Mouse (Mus musculus): ENCODE measurements at regions not wholly inside any gene's neighbourhood (a gene's known extent, or its start where the extent isn't known, plus 50 kb on each side); places are given as distances from the start of the nearest gene placed in this dataset.

- Histone ChIP-seq H3K27ac (no peak overlapping the region), H3K36me3 (no peaks in the 10 kb centered on the region), H3K4me3 (no peak overlapping the region), H3K4me1 (peaks cover 6% of the 10 kb centered on the region), H3K27me3 (ENCODE audit: insufficient read depth, poor library complexity, severe bottlenecking) (no peaks in the 10 kb centered on the region), H3K9me3 (no peaks in the 10 kb centered on the region)
- no peak for DNase-seq (ENCODE audit: low spot score)
- WGBS: 70% methylated on average over 4 of the region's 4 CpGs
These were observed 83.7 kb upstream of the Plcl2 start for GRCm38 (mm10) chr17:50425531-50425930.

- WGBS: 74% methylated on average over 7 of the region's 7 CpGs
- Histone ChIP-seq H3K27ac (no peak overlapping the region), H3K36me3 (no peaks in the 10 kb centered on the region), H3K9me3 (no peaks in the 10 kb centered on the region), H3K27me3 (ENCODE audit: insufficient read depth, poor library complexity, severe bottlenecking) (no peaks in the 10 kb centered on the region), H3K4me1 (peaks cover 6% of the 10 kb centered on the region), H3K4me3 (no peak overlapping the region)
- no peak for DNase-seq (ENCODE audit: low spot score)
These were observed 83.1 kb upstream of the Plcl2 start for GRCm38 (mm10) chr17:50426146-50426545.

GRCm38 (mm10) chr17:50427331-50428003 is 81.7 kb upstream of the Plcl2 start:
- no peaks in the 10 kb centered on the region for H3K36me3 ChIP-seq
- peaks cover 6% of the 10 kb centered on the region for H3K4me1 ChIP-seq
- H3K27me3 ChIP-seq (ENCODE audit: insufficient read depth, poor library complexity, severe bottlenecking): no peaks in the 10 kb centered on the region
- H3K4me3 ChIP-seq: peak overlapping the region; percentile 3; the same call in 1 of the 2 replicates
- DNase-seq (ENCODE audit: low spot score): no peak
- no peaks in the 10 kb centered on the region for H3K9me3 ChIP-seq
- WGBS: 28% methylated on average over 10 of the region's 10 CpGs
- H3K27ac ChIP-seq: no peak overlapping the region

- DNase-seq (ENCODE audit: low spot score): no peak
- no peak overlapping the region; the same call in 1 of the 2 replicates for H3K4me3 ChIP-seq
- 60% methylated on average over 5 of the region's 5 CpGs for WGBS
- no peaks in the 10 kb centered on the region for H3K9me3 ChIP-seq
- no peak overlapping the region; the same call in 1 of the 2 replicates for H3K27ac ChIP-seq
- no peaks in the 10 kb centered on the region for H3K27me3 ChIP-seq (ENCODE audit: insufficient read depth, poor library complexity, severe bottlenecking)
- peaks cover 6% of the 10 kb centered on the region for H3K4me1 ChIP-seq
- no peaks in the 10 kb centered on the region for H3K36me3 ChIP-seq
These were observed 81.1 kb upstream of the Plcl2 start for GRCm38 (mm10) chr17:50428004-50428560.

GRCm38 (mm10) chr17:50432559-50432958 is 76.6 kb upstream of the Plcl2 start:
- Histone ChIP-seq H3K4me1 (peaks cover 6% of the 10 kb centered on the region), H3K9me3 (no peaks in the 10 kb centered on the region), H3K27me3 (ENCODE audit: insufficient read depth, poor library complexity, severe bottlenecking) (no peaks in the 10 kb centered on the region), H3K4me3 (no peak overlapping the region), H3K27ac (no peak overlapping the region), H3K36me3 (no peaks in the 10 kb centered on the region)
- no peak for DNase-seq (ENCODE audit: low spot score)
- 89% methylated on average over 6 of the region's 6 CpGs for WGBS

- DNase-seq (ENCODE audit: low spot score): no peak
- Histone ChIP-seq H3K9me3 (no peaks in the 10 kb centered on the region), H3K36me3 (no peaks in the 10 kb centered on the region), H3K4me1 (0 out of 2 replicates have a peak, but pooled peaks cover 2% of the 10 kb centered on the region), H3K27me3 (ENCODE audit: insufficient read depth, poor library complexity, severe bottlenecking) (no peaks in the 10 kb centered on the region; the same call in 1 of the 2 replicates), H3K4me3 (no peak overlapping the region), H3K27ac (no peak overlapping the region)
- WGBS: 58% methylated on average over 5 of the region's 5 CpGs
These were observed 70.2 kb upstream of the Plcl2 start for GRCm38 (mm10) chr17:50438960-50439359.

GRCm38 (mm10) chr17:50439365-50439764 is 69.8 kb upstream of the Plcl2 start:
- H3K4me3 ChIP-seq: no peak overlapping the region
- 84% methylated on average over 3 of the region's 3 CpGs for WGBS
- DNase-seq (ENCODE audit: low spot score): no peak
- no peaks in the 10 kb centered on the region; the same call in 1 of the 2 replicates for H3K27me3 ChIP-seq (ENCODE audit: insufficient read depth, poor library complexity, severe bottlenecking)
- H3K9me3 ChIP-seq: no peaks in the 10 kb centered on the region
- 0 out of 2 replicates have a peak, but pooled peaks cover 2% of the 10 kb centered on the region for H3K4me1 ChIP-seq
- no peak overlapping the region for H3K27ac ChIP-seq
- no peaks in the 10 kb centered on the region for H3K36me3 ChIP-seq

GRCm38 (mm10) chr17:50442062-50442461 is 67.1 kb upstream of the Plcl2 start:
- Histone ChIP-seq H3K27ac (no peak overlapping the region), H3K4me3 (no peak overlapping the region), H3K4me1 (0 out of 2 replicates have a peak, but pooled peaks cover 2% of the 10 kb centered on the region), H3K36me3 (no peaks in the 10 kb centered on the region), H3K9me3 (no peaks in the 10 kb centered on the region), H3K27me3 (ENCODE audit: insufficient read depth, poor library complexity, severe bottlenecking) (no peaks in the 10 kb centered on the region; the same call in 1 of the 2 replicates)
- WGBS: 75% methylated on average over 5 of the region's 5 CpGs
- no peak for DNase-seq (ENCODE audit: low spot score)

GRCm38 (mm10) chr17:50442905-50443304 is 66.3 kb upstream of the Plcl2 start:
- WGBS: 89% methylated on average over 6 of the region's 6 CpGs
- no peak for DNase-seq (ENCODE audit: low spot score)
- Histone ChIP-seq H3K4me3 (no peak overlapping the region), H3K36me3 (no peaks in the 10 kb centered on the region), H3K27ac (no peak overlapping the region), H3K4me1 (0 out of 2 replicates have a peak, but pooled peaks cover 2% of the 10 kb centered on the region), H3K27me3 (ENCODE audit: insufficient read depth, poor library complexity, severe bottlenecking) (no peaks in the 10 kb centered on the region; the same call in 1 of the 2 replicates), H3K9me3 (no peaks in the 10 kb centered on the region)

- H3K4me3 ChIP-seq: no peak overlapping the region
- no peaks in the 10 kb centered on the region for H3K36me3 ChIP-seq
- no peak for DNase-seq (ENCODE audit: low spot score)
- H3K27me3 ChIP-seq (ENCODE audit: insufficient read depth, poor library complexity, severe bottlenecking): no peaks in the 10 kb centered on the region; the same call in 1 of the 2 replicates
- H3K9me3 ChIP-seq: no peaks in the 10 kb centered on the region
- 0 out of 2 replicates have a peak, but pooled peaks cover 2% of the 10 kb centered on the region for H3K4me1 ChIP-seq
- no peak overlapping the region for H3K27ac ChIP-seq
- WGBS: 83% methylated on average over 6 of the region's 6 CpGs
These were observed 65.7 kb upstream of the Plcl2 start for GRCm38 (mm10) chr17:50443376-50444022.

GRCm38 (mm10) chr17:50444023-50444389 is 65.2 kb upstream of the Plcl2 start:
- Histone ChIP-seq H3K27ac (no peak overlapping the region), H3K9me3 (no peaks in the 10 kb centered on the region), H3K27me3 (ENCODE audit: insufficient read depth, poor library complexity, severe bottlenecking) (no peaks in the 10 kb centered on the region; the same call in 1 of the 2 replicates), H3K36me3 (no peaks in the 10 kb centered on the region), H3K4me3 (no peak overlapping the region), H3K4me1 (0 out of 2 replicates have a peak, but pooled peaks cover 2% of the 10 kb centered on the region)
- 76% methylated on average over 1 of the region's 1 CpGs for WGBS
- DNase-seq (ENCODE audit: low spot score): no peak

- Histone ChIP-seq H3K27ac (no peak overlapping the region), H3K4me1 (no peaks in the 10 kb centered on the region), H3K4me3 (no peak overlapping the region), H3K27me3 (ENCODE audit: insufficient read depth, poor library complexity, severe bottlenecking) (no peaks in the 10 kb centered on the region), H3K36me3 (no peaks in the 10 kb centered on the region), H3K9me3 (no peaks in the 10 kb centered on the region)
- WGBS: 81% methylated on average over 6 of the region's 6 CpGs
- DNase-seq (ENCODE audit: low spot score): no peak
These were observed 60.5 kb upstream of the Plcl2 start for GRCm38 (mm10) chr17:50448693-50449092.

- no peak for DNase-seq (ENCODE audit: low spot score)
- Histone ChIP-seq H3K27me3 (ENCODE audit: insufficient read depth, poor library complexity, severe bottlenecking) (no peaks in the 10 kb centered on the region), H3K4me1 (0 out of 2 replicates have a peak, but pooled peaks cover 3% of the 10 kb centered on the region), H3K36me3 (no peaks in the 10 kb centered on the region), H3K4me3 (no peak overlapping the region), H3K27ac (no peak overlapping the region), H3K9me3 (no peaks in the 10 kb centered on the region)
- WGBS: 86% methylated on average over 3 of the region's 3 CpGs
These were observed 57.6 kb upstream of the Plcl2 start for GRCm38 (mm10) chr17:50451606-50452005.

Measured in heart, embryonic 10.5 days (tissue).